Mouse (Mus musculus) megakaryocyte, embryonic 14.5 days (primary cell): Measurements from ENCODE around the gene Padi2. TPM values are rescaled to one million over a fixed set of nuclear protein-coding genes. Genes with fewer than 3 reads are reported as not detected.

Experiments used
- H3K27me3 ChIP-seq: replicated peaks from 2 replicates; pipeline ENCODE3; 2012; ENCODE audit warnings: inconsistent platforms
- H3K36me3 ChIP-seq: replicated peaks from 2 replicates; pipeline ENCODE3; 2012; ENCODE audit warnings: low read length, inconsistent platforms, mixed read lengths
- H3K4me1 ChIP-seq: 2 replicates; pipeline ENCODE4 v1.6.1; 2012; ENCODE audit warnings: inconsistent platforms
- H3K4me3 ChIP-seq: replicated peaks from 2 replicates; pipeline ENCODE3; 2012; ENCODE audit warnings: moderate library complexity, mild to moderate bottlenecking, inconsistent platforms
- H3K9me3 ChIP-seq: 2 replicates; pipeline ENCODE4 v1.6.1; 2012; ENCODE audit warnings: inconsistent platforms
- FLI1 ChIP-seq: IDR thresholded peaks from 2 replicates; pipeline ENCODE4 v1.6.1; 2012; ENCODE audit warnings: low read length, inconsistent platforms, mixed read lengths
- GATA1 ChIP-seq: IDR thresholded peaks from 3 replicates; pipeline ENCODE4 v1.6.1; 2012; ENCODE audit warnings: mixed read lengths, low read length, inconsistent platforms, borderline replicate concordance
- polyA plus RNA-seq: library from polyadenylated mRNA; stranded (reverse); fragments of >175 nt; gene quantifications from 2 replicates; pipeline ENCODE4 v1.2.3, GENCODE M21; 2012; ENCODE audit warnings: low replicate concordance; ENCODE audit not compliant: insufficient read depth

Gene Padi2
- polyA plus RNA-seq, 1 experiment = 3.3 TPM

- H3K4me1 ChIP-seq = peaks cover 70% of the 10 kb centered on the region
- TF ChIP-seq GATA1 (no peak), FLI1 (no peak)
Observed at GRCm38 (mm10) chr4:140981605-140982004, 75.5 kb downstream of the Padi2 start.

GRCm38 (mm10) chr4:140982808-140983207 is 76.7 kb downstream of the Padi2 start:
- peaks cover 67% of the 10 kb centered on the region for H3K4me1 ChIP-seq
- peak overlapping the region; percentile 84 for H3K4me3 ChIP-seq
- peaks cover 40% of the 10 kb centered on the region for H3K36me3 ChIP-seq
- H3K9me3 ChIP-seq = peaks cover 16% of the 10 kb centered on the region
- no peak for TF ChIP-seq FLI1
- TF ChIP-seq GATA1 = no peak
- no peaks in the 10 kb centered on the region for H3K27me3 ChIP-seq

More at GRCm38 (mm10) chr4:140981605-140982004, 75.5 kb downstream of the Padi2 start:
- Histone ChIP-seq H3K4me3 (no peak overlapping the region), H3K9me3 (peaks cover 16% of the 10 kb centered on the region), H3K27me3 (no peaks in the 10 kb centered on the region), H3K36me3 (peaks cover 52% of the 10 kb centered on the region)

- TF ChIP-seq GATA1 (no peak), FLI1 (0 out of 2 replicates have a peak, but pooled peaks have one; percentile 45)
- H3K4me3 ChIP-seq = peak overlapping the region; percentile 84
- H3K36me3 ChIP-seq = peaks cover 33% of the 10 kb centered on the region
- H3K27me3 ChIP-seq = no peaks in the 10 kb centered on the region
- H3K9me3 ChIP-seq = peaks cover 16% of the 10 kb centered on the region
- peaks cover 65% of the 10 kb centered on the region for H3K4me1 ChIP-seq
Observed at GRCm38 (mm10) chr4:140983442-140983841, 77.3 kb downstream of the Padi2 start.

GRCm38 (mm10) chr4:140984544-140984943 is 78.4 kb downstream of the Padi2 start:
- Histone ChIP-seq H3K4me3 (no peak overlapping the region), H3K9me3 (peaks cover 16% of the 10 kb centered on the region), H3K27me3 (no peaks in the 10 kb centered on the region), H3K4me1 (peaks cover 66% of the 10 kb centered on the region), H3K36me3 (peaks cover 32% of the 10 kb centered on the region)
- TF ChIP-seq GATA1 (no peak), FLI1 (no peak)

GRCm38 (mm10) chr4:140986024-140986710 is 80.0 kb downstream of the Padi2 start:
- TF ChIP-seq GATA1 (no peak), FLI1 (no peak)
- peaks cover 80% of the 10 kb centered on the region for H3K4me1 ChIP-seq
- peaks cover 7% of the 10 kb centered on the region for H3K9me3 ChIP-seq
- H3K4me3 ChIP-seq = peak overlapping the region; percentile 100
- peaks cover 29% of the 10 kb centered on the region for H3K36me3 ChIP-seq
- no peaks in the 10 kb centered on the region for H3K27me3 ChIP-seq

- no peak for TF ChIP-seq FLI1
- TF ChIP-seq GATA1 = no peak
- peaks cover 30% of the 10 kb centered on the region for H3K36me3 ChIP-seq
- peak within 1 kb of the TSS; percentile 100 for H3K4me3 ChIP-seq
- no peaks in the 10 kb centered on the region for H3K27me3 ChIP-seq
- H3K9me3 ChIP-seq = no peaks in the 10 kb centered on the region
- peaks cover 87% of the 10 kb centered on the region for H3K4me1 ChIP-seq
Observed at GRCm38 (mm10) chr4:140986711-140987395, 80.7 kb downstream of the Padi2 start, which contains the start of gene Atp13a2. TSS of gene Atp13a2 (plus strand) at chr4:140986873.

- H3K36me3 ChIP-seq = peaks cover 36% of the 10 kb centered on the region
- H3K4me3 ChIP-seq = peak overlapping the region; percentile 100
- no peaks in the 10 kb centered on the region for H3K9me3 ChIP-seq
- no peak for TF ChIP-seq GATA1
- TF ChIP-seq FLI1 = no peak
- H3K27me3 ChIP-seq = no peaks in the 10 kb centered on the region
- H3K4me1 ChIP-seq = peaks cover 87% of the 10 kb centered on the region
Observed at GRCm38 (mm10) chr4:140987476-140987875, 81.3 kb downstream of the Padi2 start.

- Histone ChIP-seq H3K9me3 (no peaks in the 10 kb centered on the region), H3K36me3 (peaks cover 48% of the 10 kb centered on the region), H3K4me1 (peaks cover 82% of the 10 kb centered on the region), H3K27me3 (no peaks in the 10 kb centered on the region), H3K4me3 (peak overlapping the region; percentile 88)
- no peak for TF ChIP-seq FLI1
- no peak for TF ChIP-seq GATA1
Observed at GRCm38 (mm10) chr4:140988706-140989290, 82.7 kb downstream of the Padi2 start.

GRCm38 (mm10) chr4:140989447-140989846 is 83.3 kb downstream of the Padi2 start:
- no peaks in the 10 kb centered on the region for H3K27me3 ChIP-seq
- peaks cover 55% of the 10 kb centered on the region for H3K36me3 ChIP-seq
- TF ChIP-seq FLI1 (no peak), GATA1 (no peak)
- peak overlapping the region; percentile 88 for H3K4me3 ChIP-seq
- peaks cover 79% of the 10 kb centered on the region for H3K4me1 ChIP-seq
- no peaks in the 10 kb centered on the region for H3K9me3 ChIP-seq

- Histone ChIP-seq H3K9me3 (no peaks in the 10 kb centered on the region), H3K4me1 (peaks cover 74% of the 10 kb centered on the region), H3K27me3 (no peaks in the 10 kb centered on the region), H3K36me3 (peaks cover 82% of the 10 kb centered on the region), H3K4me3 (no peak overlapping the region)
- TF ChIP-seq FLI1 = no peak
- TF ChIP-seq GATA1 = no peak
Observed at GRCm38 (mm10) chr4:140992215-140992614, 86.1 kb downstream of the Padi2 start.
